ENCODE assay signal across 8 mouse cellular contexts in genomic region chr2:90846171-90846570, GRCm38 (mm10). TPM values are rescaled to one million over a fixed set of nuclear protein-coding genes. Genes with fewer than 3 reads are reported as not detected.
DNase-seq lines count a peak whose midpoint lies in the region; ATAC-seq and TF ChIP-seq lines count a peak whose summit lies in the region.

No protein-coding gene starts in this region.

- peak; percentile 45 for DNase-seq in adrenal gland, adult 2 months
- no peak for DNase-seq in adrenal gland, postnatal 4 days (ENCODE audit: low spot score in 2 of 2)
- no peak for DNase-seq in forebrain, embryonic 10.5 days (ENCODE audit: extremely low spot score, low spot score)
- DNase-seq in intestine, embryonic 14.5 days (ENCODE audit: low spot score): no peak
- DNase-seq in retina, postnatal 1 day: no peak
- DNase-seq in spleen, adult 18-20 months: no peak

- no peak for TF ChIP-seq CTCF in C2C12 (IDR thresholded peaks at IDR 0.05; ENCODE audit: control insufficient read depth, insufficient read depth, insufficient read length)

- no peak overlapping the region for H3ac ChIP-seq in C2C12 (ENCODE audit: control insufficient read depth, insufficient read length, low read depth)

- H3K79me2 ChIP-seq in C2C12 (ENCODE audit: control insufficient read depth, insufficient read depth): peaks cover 41% of the 10 kb centered on the region

- H3K36me3 ChIP-seq in C2C12 (ENCODE audit: control insufficient read depth, insufficient read depth): peaks cover 25% of the 10 kb centered on the region
- H3K36me3 ChIP-seq in forebrain, embryonic 10.5 days (replicated peaks): peaks cover 21% of the 10 kb centered on the region
- H3K36me3 ChIP-seq in intestine, embryonic 14.5 days (ENCODE audit: control insufficient read depth, insufficient read depth, low read length): peaks cover 12% of the 10 kb centered on the region
- peaks cover 17% of the 10 kb centered on the region for H3K36me3 ChIP-seq in liver, embryonic 15.5 days (replicated peaks)

- peaks cover 38% of the 10 kb centered on the region for H3K79me3 ChIP-seq in C2C12 (ENCODE audit: low read depth)

- no peaks in the 10 kb centered on the region for H3K27me3 ChIP-seq in C2C12 (ENCODE audit: control insufficient read depth, insufficient read depth, insufficient read length)
- no peaks in the 10 kb centered on the region for H3K27me3 ChIP-seq in forebrain, embryonic 10.5 days (ENCODE audit: poor library complexity, severe bottlenecking)
- no peaks in the 10 kb centered on the region for H3K27me3 ChIP-seq in intestine, embryonic 14.5 days (replicated peaks; ENCODE audit: control insufficient read depth, insufficient read depth, low read length)
- H3K27me3 ChIP-seq in liver, embryonic 15.5 days: no peaks in the 10 kb centered on the region

- H3K9me3 ChIP-seq in forebrain, embryonic 10.5 days: no peaks in the 10 kb centered on the region
- H3K9me3 ChIP-seq in intestine, embryonic 14.5 days (ENCODE audit: control insufficient read depth, low read length): no peaks in the 10 kb centered on the region
- H3K9me3 ChIP-seq in liver, embryonic 15.5 days (replicated peaks): no peaks in the 10 kb centered on the region

- 50% methylated on average over 6 of the region's 6 CpGs for WGBS in forebrain, embryonic 10.5 days
- WGBS in intestine, embryonic 14.5 days: 47% methylated on average over 6 of the region's 6 CpGs
- 56% methylated on average over 6 of the region's 6 CpGs for WGBS in liver, embryonic 15.5 days (ENCODE audit: insufficient replicate concordance)

- peak overlapping the region; percentile 83 for H3K4me2 ChIP-seq in intestine, embryonic 14.5 days (ENCODE audit: low read length)
- peak overlapping the region; percentile 89 for H3K4me2 ChIP-seq in liver, embryonic 15.5 days

- H3K4me1 ChIP-seq in forebrain, embryonic 10.5 days: peaks cover 23% of the 10 kb centered on the region
- H3K4me1 ChIP-seq in intestine, embryonic 14.5 days (replicated peaks; ENCODE audit: control insufficient read depth, insufficient read depth, low read length): peaks cover 10% of the 10 kb centered on the region; the same call in 1 of the 2 replicates
- H3K4me1 ChIP-seq in liver, embryonic 15.5 days (replicated peaks): peaks cover 30% of the 10 kb centered on the region

- H3K27ac ChIP-seq in forebrain, embryonic 10.5 days: peak overlapping the region; percentile 94
- peak overlapping the region; percentile 74 for H3K27ac ChIP-seq in intestine, embryonic 14.5 days (ENCODE audit: low read depth)
- H3K27ac ChIP-seq in liver, embryonic 15.5 days (replicated peaks): peak overlapping the region; percentile 73

- peak overlapping the region; percentile 7 for H3K4me3 ChIP-seq in C2C12 (ENCODE audit: insufficient read depth, poor library complexity, severe bottlenecking)
- peak overlapping the region; percentile 94 for H3K4me3 ChIP-seq in forebrain, embryonic 10.5 days
- H3K4me3 ChIP-seq in intestine, embryonic 14.5 days (ENCODE audit: low read depth, low read length): peak overlapping the region; percentile 88
- peak overlapping the region; percentile 86 for H3K4me3 ChIP-seq in liver, embryonic 15.5 days (replicated peaks)

- peak overlapping the region; percentile 53 for H3K9ac ChIP-seq in intestine, embryonic 14.5 days (ENCODE audit: low read length)
- peak overlapping the region; percentile 50; the same call in 1 of the 2 replicates for H3K9ac ChIP-seq in liver, embryonic 15.5 days

- 0 out of 2 replicates have a peak, but pooled peaks have one; percentile 0 for ATAC-seq in intestine, embryonic 14.5 days (replicated peaks; ENCODE audit: low FRiP score, low TSS enrichment, low read depth)
- no peak for ATAC-seq in liver, embryonic 15.5 days (ENCODE audit: insufficient read depth)

TF ChIP-seq in C2C12, 6 proteins besides CTCF, POLR2A, EP300 and RAD21:
- TF ChIP-seq MYOG (IDR thresholded peaks at IDR 0.05; ENCODE audit: control insufficient read depth, extremely low read depth, insufficient read length) (no peak), FOSL1 (IDR thresholded peaks at IDR 0.05; ENCODE audit: insufficient read depth, low read length, poor library complexity, severe bottlenecking) (no peak), MYOD1 (IDR thresholded peaks at IDR 0.05; ENCODE audit: control insufficient read depth, insufficient read length, low read depth) (no peak), USF1 (IDR thresholded peaks at IDR 0.05; ENCODE audit: low read depth) (no peak), CEBPB (IDR thresholded peaks at IDR 0.05; ENCODE audit: low read depth) (no peak), MAX (IDR thresholded peaks at IDR 0.05) (no peak)
TF ChIP-seq in C2C12: peak in this region for 0.

RNA-seq across cellular contexts. Expression of gene Mtch2, which starts 0.8 kb away (rescaled TPM):
- total RNA-seq in adrenal gland, adult 2 months (2021): 100 to 1,000 TPM; 264 to 267 TPM
- polyA plus RNA-seq in adrenal gland, adult 2 months (2012; rRNA removed): 28.9 and 36.0 TPM in 2 replicates
- total RNA-seq in adrenal gland, postnatal 4 days (2021): 100 to 1,000 TPM; 177 to 190 TPM
- 146 TPM for polyA plus RNA-seq in C2C12 (2012; fragmentation: generic; extraction: Trizol)
- polyA plus RNA-seq in forebrain, embryonic 10.5 days (2016; fragmentation: Nextera tagmentation; extraction: Ambion mirVana): 245 and 249 TPM in 2 replicates
- 311 TPM in 2 replicates for polyA plus RNA-seq in intestine, embryonic 14.5 days (2014; fragmentation: Nextera tagmentation; extraction: Ambion mirVana)
- polyA plus RNA-seq in liver, embryonic 15.5 days (2015; fragmentation: Nextera tagmentation; extraction: Ambion mirVana): 114 and 116 TPM in 2 replicates

RNA-seq across cellular contexts. Expression of gene C1qtnf4, which starts 39.5 kb away (rescaled TPM):
- 1 to 10 TPM; 1.6 to 1.9 TPM for total RNA-seq in adrenal gland, adult 2 months (2021)
- polyA plus RNA-seq in adrenal gland, adult 2 months (2012; rRNA removed): 13.8 and 19.6 TPM in 2 replicates
- 1 to 10 TPM; 5.4 to 5.6 TPM for total RNA-seq in adrenal gland, postnatal 4 days (2021)
- 0.02 TPM for polyA plus RNA-seq in C2C12 (2012; fragmentation: generic; extraction: Trizol)
- 3.1 and 3.4 TPM in 2 replicates for polyA plus RNA-seq in forebrain, embryonic 10.5 days (2016; fragmentation: Nextera tagmentation; extraction: Ambion mirVana)
- polyA plus RNA-seq in intestine, embryonic 14.5 days (2014; fragmentation: Nextera tagmentation; extraction: Ambion mirVana): 9.6 and 11.3 TPM in 2 replicates
- polyA plus RNA-seq in liver, embryonic 15.5 days (2015; fragmentation: Nextera tagmentation; extraction: Ambion mirVana): 1.9 and 2.0 TPM in 2 replicates

RNA-seq across cellular contexts. Expression of gene Kbtbd4, which starts 58.4 kb away (rescaled TPM):
- total RNA-seq in adrenal gland, adult 2 months (2021): 10 to 100 TPM; 30.0 to 31.2 TPM
- 15.6 and 20.2 TPM in 2 replicates for polyA plus RNA-seq in adrenal gland, adult 2 months (2012; rRNA removed)
- total RNA-seq in adrenal gland, postnatal 4 days (2021): 10 to 100 TPM; 35.6 to 37.4 TPM
- 17.3 TPM for polyA plus RNA-seq in C2C12 (2012; fragmentation: generic; extraction: Trizol)
- polyA plus RNA-seq in forebrain, embryonic 10.5 days (2016; fragmentation: Nextera tagmentation; extraction: Ambion mirVana): 59.1 and 61.4 TPM in 2 replicates
- 26.3 and 32.4 TPM in 2 replicates for polyA plus RNA-seq in intestine, embryonic 14.5 days (2014; fragmentation: Nextera tagmentation; extraction: Ambion mirVana)
- 16.1 and 17.6 TPM in 2 replicates for polyA plus RNA-seq in liver, embryonic 15.5 days (2015; fragmentation: Nextera tagmentation; extraction: Ambion mirVana)

RNA-seq across cellular contexts. Expression of gene Ndufs3, which starts 58.5 kb away (rescaled TPM):
- 100 to 1,000 TPM; 337 to 401 TPM for total RNA-seq in adrenal gland, adult 2 months (2021)
- polyA plus RNA-seq in adrenal gland, adult 2 months (2012; rRNA removed): 176 and 178 TPM in 2 replicates
- total RNA-seq in adrenal gland, postnatal 4 days (2021): 100 to 1,000 TPM; 354 to 392 TPM
- polyA plus RNA-seq in C2C12 (2012; fragmentation: generic; extraction: Trizol): 150 TPM
- 201 and 203 TPM in 2 replicates for polyA plus RNA-seq in forebrain, embryonic 10.5 days (2016; fragmentation: Nextera tagmentation; extraction: Ambion mirVana)
- polyA plus RNA-seq in intestine, embryonic 14.5 days (2014; fragmentation: Nextera tagmentation; extraction: Ambion mirVana): 244 and 251 TPM in 2 replicates
- 134 and 136 TPM in 2 replicates for polyA plus RNA-seq in liver, embryonic 15.5 days (2015; fragmentation: Nextera tagmentation; extraction: Ambion mirVana)

Comparison
In these comparisons a context has a peak if more than half of its experiments do, and no peak if none do; other contexts are left out.
1. H3K4me3 ChIP-seq: peak in every context shown above with its lines; median percentile 94 in forebrain, embryonic 10.5 days; 88 in intestine, embryonic 14.5 days; 86 in liver, embryonic 15.5 days; 7 in C2C12.